Mouse (Mus musculus) neutrophil, adult 65 days (primary cell): ENCODE data around the gene Mbl2. TPM values are rescaled to one million over a fixed set of nuclear protein-coding genes. Genes with fewer than 3 reads are reported as not detected.

Experiments
- total RNA-seq: library from RNA; stranded (reverse); gene quantifications from 2 replicates; pipeline ENCODE4 v1.2.4, GENCODE M21; 2023

Gene Mbl2
- total RNA-seq: not detected in 2 replicates

GRCm38 (mm10) chr19:30232691-30233090 is at the start of gene Mbl2:
TSS of gene Mbl2 (plus strand) at chr19:30232942.

Other genes starting within 250 kb of the Mbl2 start
- gene Trpd52l3, start 229.2 kb upstream of the Mbl2 start, total RNA-seq: not detected in 2 replicates
- gene Uhrf2, start 202.4 kb upstream of the Mbl2 start, total RNA-seq: 31.9 and 42.7 TPM in 2 replicates
- 0.28 TPM in 1 of 2 replicates, not detected in the other for gene Gldc, start 57.5 kb upstream of the Mbl2 start, total RNA-seq